Mouse (Mus musculus) brain, adult 2 months (tissue): ENCODE measurements around the gene Lrrc58.
A peak's percentile ranks its signal among the peaks of the same experiment; 100 is the strongest.

Experiments
- DNase-seq: peaks from one replicate; pipeline ENCODE4 v3.0.0; 2011; ENCODE audit warnings: low read depth, low spot score

Gene Lrrc58

GRCm38 (mm10) chr16:37868506-37869469, 599 bp downstream of the Lrrc58 start:
- DNase-seq, result peak; percentile 84

- peak; percentile 18 for DNase-seq
These were observed 1.5 kb downstream of the Lrrc58 start for GRCm38 (mm10) chr16:37869470-37870231.

- DNase-seq, result peak; percentile 66
These were observed 3.0 kb downstream of the Lrrc58 start for GRCm38 (mm10) chr16:37871112-37871715.

DNA sequence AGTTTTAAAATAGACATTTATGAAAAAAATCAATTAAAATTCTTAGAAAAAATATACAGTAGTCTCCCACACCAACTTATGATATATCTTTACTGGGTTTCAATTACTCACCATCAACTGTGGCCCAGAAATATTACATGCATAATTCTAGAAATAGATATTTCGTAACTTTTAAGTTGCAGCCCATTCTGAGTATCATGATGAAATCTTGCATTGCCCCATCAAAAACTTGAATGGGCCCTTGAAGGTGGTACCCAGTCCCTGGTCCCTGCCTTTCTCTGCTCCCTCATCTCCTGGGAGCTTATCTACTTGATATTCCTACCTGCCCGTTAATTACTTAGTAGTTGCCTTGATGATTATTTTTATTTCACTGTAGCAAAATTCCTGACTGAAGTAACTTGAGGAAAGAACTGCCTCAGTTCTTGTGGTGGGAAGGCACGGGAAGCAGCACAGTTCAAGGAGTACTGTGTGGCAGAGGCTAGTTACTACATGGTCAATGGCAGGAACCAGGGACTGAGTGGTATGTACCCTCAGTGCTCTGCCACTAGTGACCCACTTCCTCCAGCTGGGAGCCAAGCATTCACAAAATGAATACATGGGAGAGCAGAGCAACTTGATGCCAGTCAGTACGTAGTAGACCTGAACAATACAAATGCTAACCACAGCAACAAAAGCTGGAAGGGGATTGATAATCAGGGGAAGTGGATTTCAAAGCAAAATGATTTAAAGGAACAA, 6.5 kb downstream of the Lrrc58 start:
- no peak for DNase-seq

DNA sequence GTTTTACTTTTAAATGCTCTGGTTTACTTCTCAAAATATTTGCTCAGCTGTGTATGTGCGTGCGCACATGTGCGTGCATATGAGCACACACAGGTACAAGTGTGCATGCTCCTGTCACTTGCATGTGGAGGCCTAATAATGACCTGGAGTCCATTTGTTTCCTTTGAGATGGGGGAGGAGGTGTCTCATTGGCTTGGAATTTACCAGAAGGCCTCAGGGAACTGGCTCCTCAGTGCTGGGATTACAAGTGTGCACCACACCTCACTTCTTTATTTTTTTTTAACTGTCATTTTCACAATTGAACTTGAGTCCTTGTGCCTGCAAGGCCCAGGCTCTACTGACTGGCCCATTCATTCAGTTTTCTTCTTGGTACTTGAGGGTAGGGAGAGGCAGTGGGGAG, 9.2 kb downstream of the Lrrc58 start:
- DNase-seq, result no peak

GRCm38 (mm10) chr16:37878951-37879505, 10.8 kb downstream of the Lrrc58 start:
- DNase-seq, result no peak

DNA sequence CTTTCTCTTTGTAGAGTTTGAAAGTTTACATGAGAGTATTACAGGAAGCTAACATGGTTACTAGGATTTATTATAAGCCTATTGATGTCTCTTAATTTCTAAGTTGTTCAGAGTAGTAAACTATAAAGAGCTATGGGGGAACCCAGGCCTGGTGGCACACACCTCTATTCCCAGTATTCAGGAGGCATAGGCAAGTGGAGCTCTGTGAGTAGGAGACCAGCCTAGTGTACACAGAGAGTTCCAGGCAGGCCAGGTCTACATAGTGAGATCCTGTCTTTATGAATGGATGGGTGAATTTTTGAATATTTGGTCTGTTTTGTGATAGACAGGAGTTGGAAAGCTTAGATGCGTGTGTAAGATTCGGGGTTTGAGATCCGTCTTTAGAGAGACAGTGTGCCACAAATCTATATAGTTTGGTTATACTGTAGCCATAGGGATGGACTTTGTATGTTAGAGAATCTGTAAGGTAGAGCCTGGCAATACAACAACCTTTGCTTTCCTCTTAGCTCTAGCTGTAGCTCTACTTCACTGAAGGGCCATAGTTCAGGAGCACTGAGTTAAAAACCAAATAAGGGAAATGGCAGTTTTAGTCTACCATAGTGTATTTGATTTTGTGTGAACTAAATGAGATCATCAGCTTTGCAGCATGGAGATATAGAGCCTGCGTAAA, 11.7 kb downstream of the Lrrc58 start:
- DNase-seq, result no peak

- peak; percentile 70 for DNase-seq
These were observed 13.0 kb downstream of the Lrrc58 start for GRCm38 (mm10) chr16:37881168-37881567.

DNA sequence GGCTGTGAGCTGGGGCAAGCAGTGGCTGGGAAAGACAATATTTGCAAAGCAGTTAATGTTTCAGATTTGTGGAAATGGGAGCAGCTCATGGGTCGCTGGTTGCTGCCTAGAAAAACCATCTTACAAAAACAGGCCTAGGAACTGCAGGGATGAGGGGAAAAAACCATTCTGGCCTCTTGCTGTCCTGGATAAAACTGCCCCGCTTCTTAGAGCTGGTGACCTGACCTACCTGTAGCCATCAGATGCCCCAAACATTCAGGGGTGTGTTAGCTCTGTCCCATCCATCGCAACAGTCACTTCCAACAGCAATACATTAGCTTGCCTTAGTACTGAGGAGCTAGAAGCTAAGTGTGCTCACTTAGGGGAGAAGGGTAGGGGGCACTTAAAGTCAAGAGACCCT, 20.8 kb downstream of the Lrrc58 start:
- no peak for DNase-seq

- DNase-seq, result no peak
These were observed 24.5 kb downstream of the Lrrc58 start for GRCm38 (mm10) chr16:37892667-37893066.

DNA sequence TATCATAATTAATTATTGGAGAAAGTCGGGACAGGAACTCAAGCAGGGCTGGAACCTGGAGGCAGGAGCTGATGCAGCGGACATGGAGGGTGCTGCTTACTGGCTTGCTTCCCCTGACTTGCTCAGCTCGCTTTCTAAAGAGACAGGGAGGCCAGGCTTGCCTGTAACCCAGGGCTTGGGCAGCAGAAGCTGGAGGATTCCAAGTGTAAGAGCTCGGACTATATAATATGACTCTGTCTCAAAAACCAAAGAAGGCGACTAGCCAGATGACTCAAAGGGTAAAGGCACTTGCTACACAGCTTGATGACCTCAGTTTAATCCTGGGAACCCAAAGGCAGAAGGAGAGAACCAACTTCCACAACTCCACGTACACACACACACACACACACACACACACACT, 25.2 kb downstream of the Lrrc58 start:
- DNase-seq, result no peak

GRCm38 (mm10) chr16:37893942-37894341, 25.8 kb downstream of the Lrrc58 start:
- DNase-seq, result no peak

GRCm38 (mm10) chr16:37898790-37899189, 30.6 kb downstream of the Lrrc58 start:
- DNase-seq, result no peak

- DNase-seq, result peak; percentile 17
These were observed 31.2 kb downstream of the Lrrc58 start for GRCm38 (mm10) chr16:37899357-37899756.

DNA sequence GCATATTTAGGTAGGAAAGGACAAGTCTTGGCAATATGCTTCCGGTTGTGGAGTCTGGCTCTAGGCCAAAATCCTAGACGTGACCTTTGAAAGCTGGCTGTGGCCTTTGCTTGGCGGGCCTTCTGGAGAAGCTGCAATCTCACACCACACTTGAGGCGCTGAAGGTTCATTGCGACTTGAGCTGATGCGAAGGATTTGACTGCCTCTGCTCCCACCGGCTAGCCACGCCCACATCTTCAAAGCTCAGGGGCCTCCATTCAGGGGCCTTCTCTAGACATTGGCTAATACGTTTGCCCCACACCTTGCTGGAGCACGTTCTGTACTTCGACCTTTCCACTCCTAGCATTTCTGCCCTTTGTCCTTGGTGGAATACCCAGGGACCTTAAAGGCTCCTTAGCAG, 33.1 kb downstream of the Lrrc58 start:
- no peak for DNase-seq

DNA sequence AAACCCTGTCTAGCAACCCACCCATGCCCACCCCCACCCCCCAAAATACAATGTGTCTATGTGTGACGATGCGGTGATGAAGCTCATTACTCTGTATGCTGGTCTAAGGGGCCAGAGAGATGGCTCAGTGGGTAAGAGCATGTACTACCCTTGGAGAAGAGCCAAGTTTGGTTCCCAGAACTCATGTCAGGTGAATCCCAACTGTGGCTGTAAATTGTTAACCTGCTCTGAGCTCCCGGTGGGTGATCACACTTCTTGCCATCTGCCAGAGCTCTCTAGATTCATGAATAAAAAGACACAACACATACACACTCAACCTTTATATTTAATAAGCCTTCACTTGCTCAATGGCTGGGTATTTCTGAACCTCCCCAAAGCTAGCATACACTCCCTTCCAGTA, 38.3 kb downstream of the Lrrc58 start:
- no peak for DNase-seq

GRCm38 (mm10) chr16:37911086-37911485, 42.9 kb downstream of the Lrrc58 start:
- no peak for DNase-seq

- peak; percentile 47 for DNase-seq
These were observed 48.1 kb downstream of the Lrrc58 start, which contains the start of gene Gpr156 for GRCm38 (mm10) chr16:37916138-37916817. Gene Gpr156, plus strand, starts transcription at chr16:37916496.

GRCm38 (mm10) chr16:37916818-37917201, 48.6 kb downstream of the Lrrc58 start:
- DNase-seq, result no peak

DNA sequence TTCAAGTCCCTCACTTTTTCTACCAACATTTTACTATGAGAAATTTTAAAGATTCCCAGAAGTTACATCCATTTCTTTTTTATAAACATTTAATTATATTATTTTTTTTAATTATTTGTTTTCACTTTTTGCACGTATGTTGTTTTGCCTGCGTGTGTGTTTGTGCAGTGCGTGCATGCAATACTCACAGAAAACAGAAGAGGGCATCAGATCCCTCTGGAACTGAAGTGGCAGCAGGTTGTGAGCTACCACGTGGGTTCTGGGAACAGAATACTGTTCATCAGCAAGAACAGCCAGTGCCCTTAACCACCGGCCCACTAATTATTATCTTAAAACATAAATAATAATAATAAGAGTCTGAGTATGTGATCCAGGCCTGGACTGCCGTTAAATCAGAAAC, 50.8 kb downstream of the Lrrc58 start:
- no peak for DNase-seq
